Mouse (Mus musculus): Measurements from ENCODE around the gene Chl1.

- TF ChIP-seq EP300 (optimal IDR thresholded peaks at IDR 0.05) (no peak), CTCF (IDR thresholded peaks at IDR 0.05; ENCODE audit: low read depth) (no peak)
These were observed 155.4 kb downstream of the Chl1 start for GRCm38 (mm10) chr6:103665677-103666316.
